Mouse (Mus musculus): ENCODE data around the gene Efcab11.
A peak's percentile ranks its signal among the peaks of the same experiment; 100 is the strongest.
"Not testable (repeated sequence)": the region's sequence is repeated elsewhere in the genome, so short reads cannot be mapped to it uniquely, and the experiment has no call there.

Gene Efcab11

GRCm38 (mm10) chr12:99874609-99875008, 9.6 kb downstream of the Efcab11 start:
- DNase-seq (ENCODE audit: low read depth, low spot score) = no peak

GRCm38 (mm10) chr12:99873443-99873842, 10.8 kb downstream of the Efcab11 start:
- DNase-seq (ENCODE audit: low read depth, low spot score) = no peak

DNA sequence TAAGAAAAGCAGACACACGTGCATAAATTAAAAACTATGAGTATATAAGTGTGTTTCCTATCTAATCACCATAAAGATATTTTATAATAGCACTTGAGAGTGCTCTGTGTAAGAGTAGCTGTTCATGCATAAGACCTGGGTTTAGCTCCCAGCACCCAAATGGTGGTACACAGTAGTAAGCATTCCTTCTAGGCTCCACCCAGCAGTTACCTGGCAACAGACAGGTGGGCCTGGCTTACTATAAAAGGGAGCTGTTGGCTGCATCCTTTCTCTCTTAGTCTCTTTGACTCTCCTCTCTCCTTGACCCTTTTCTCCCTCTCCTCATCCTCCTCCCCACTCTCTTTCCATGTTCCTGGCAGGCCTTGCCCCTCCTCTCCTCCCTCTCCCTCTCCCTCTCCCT, 15.4 kb downstream of the Efcab11 start:
- DNase-seq (ENCODE audit: low read depth, low spot score) = peak; percentile 34

DNA sequence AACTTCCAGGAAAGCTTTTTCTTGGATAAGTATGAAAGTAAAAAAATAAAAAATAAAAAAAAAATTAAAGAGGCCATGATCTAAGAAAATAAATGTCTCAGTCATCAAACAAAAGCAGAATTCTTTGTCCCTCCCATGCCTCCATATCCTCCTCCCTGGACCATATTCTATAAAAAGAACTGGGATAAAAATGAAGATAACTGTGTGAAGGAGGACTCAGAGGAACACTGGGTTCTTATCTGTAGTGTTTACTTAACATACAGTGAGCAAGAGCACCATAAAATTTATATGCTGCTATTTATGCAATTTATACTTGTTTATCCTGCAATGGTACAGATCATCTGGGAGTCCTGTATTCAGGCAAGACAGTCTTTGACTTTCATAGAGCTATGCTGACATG, 19.6 kb downstream of the Efcab11 start:
- no peak for DNase-seq (ENCODE audit: low read depth, low spot score)

DNA sequence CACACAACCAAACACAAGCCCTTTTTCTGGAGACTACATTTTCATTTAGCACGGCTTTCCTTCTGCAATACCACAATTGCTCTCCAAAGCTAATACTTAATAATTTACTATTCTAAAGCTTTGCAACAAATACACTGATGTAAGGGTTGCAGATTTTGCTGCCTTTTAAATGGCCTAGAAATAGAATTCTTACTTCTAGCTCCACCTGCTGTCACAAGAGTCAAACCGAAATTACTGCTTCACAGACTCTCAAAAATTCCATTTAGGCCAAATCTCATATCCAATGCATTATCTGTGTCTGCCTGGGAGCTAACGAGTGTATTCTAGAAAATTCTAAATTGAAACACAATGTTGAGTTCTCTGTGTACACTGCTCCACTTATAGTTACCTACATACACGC, 23.3 kb downstream of the Efcab11 start:
- DNase-seq (ENCODE audit: low read depth, low spot score) = no peak

- no peak for DNase-seq (ENCODE audit: low read depth, low spot score)
Measured at GRCm38 (mm10) chr12:99859391-99860100, 24.7 kb downstream of the Efcab11 start.

- DNase-seq (ENCODE audit: low read depth, low spot score) = no peak
Measured at GRCm38 (mm10) chr12:99858664-99859063, 25.6 kb downstream of the Efcab11 start.

GRCm38 (mm10) chr12:99856011-99856410, 28.2 kb downstream of the Efcab11 start:
- no peak for DNase-seq (ENCODE audit: low read depth, low spot score)

DNA sequence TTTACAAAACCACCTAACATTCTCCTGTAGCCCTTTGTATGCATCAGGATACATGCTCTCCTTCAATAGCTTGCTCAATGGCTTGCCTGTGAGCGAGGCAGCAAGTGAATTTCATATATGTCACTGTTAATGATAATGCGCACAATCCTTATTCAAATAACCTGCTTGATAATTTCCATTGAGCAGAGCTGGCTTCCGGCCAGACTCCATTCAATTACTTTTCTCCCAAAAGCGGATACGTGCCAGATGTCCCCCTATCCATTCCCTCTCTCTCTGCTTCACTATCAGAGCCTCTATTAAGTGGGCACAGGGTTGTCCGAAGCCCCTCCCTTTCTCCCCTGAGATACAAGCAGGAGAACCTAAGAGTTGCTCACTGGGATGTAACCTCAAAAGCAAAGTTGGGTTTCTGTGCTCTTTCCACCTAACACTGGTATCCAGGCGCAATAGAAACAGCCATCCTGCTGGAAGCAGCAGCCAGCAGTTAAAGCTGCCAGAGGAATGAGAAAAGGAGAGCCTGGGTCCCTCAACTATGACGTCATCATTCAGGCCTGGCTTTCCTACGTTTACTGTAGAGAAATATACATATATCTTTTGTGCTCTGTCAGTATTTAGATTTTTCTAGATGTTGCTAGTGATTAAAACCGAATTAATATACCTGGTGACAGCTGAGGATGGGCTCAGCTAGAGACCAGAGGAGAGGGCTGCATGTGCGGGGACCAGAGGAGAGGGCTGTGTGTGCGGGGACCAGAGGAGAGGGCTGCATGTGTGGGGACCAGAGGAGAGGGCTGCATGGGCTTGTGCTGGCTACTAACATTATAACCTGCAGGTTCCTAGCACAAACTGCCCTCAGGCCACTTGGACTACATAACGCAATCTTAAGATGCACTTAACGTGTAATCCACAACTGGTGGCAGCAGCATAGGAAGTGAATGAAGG, 30.6 kb downstream of the Efcab11 start:
- DNase-seq (ENCODE audit: low read depth, low spot score) = no peak

GRCm38 (mm10) chr12:99849996-99850395, 34.2 kb downstream of the Efcab11 start:
- peak; percentile 19 for DNase-seq (ENCODE audit: low read depth, low spot score)

DNA sequence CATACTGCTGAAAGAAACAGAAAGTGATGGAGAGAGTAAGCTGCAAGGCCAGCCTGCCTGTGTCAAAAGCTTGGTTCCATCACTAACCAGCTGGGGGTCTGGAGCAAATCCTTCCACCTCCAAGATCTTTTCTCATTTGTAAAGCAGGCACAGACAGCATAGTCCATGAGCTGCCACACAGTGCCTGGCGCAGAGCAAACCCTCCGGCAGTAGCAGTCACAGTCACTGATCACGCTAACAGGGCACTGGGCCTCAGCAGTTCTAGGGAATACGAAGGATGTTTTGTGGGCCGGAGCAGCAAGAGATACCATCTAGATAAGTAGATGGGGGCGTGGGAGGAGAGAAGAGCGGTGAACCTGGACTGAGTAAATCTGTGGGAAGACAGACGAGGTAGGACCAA, 39.3 kb downstream of the Efcab11 start:
- no peak for DNase-seq (ENCODE audit: low read depth, low spot score)

DNA sequence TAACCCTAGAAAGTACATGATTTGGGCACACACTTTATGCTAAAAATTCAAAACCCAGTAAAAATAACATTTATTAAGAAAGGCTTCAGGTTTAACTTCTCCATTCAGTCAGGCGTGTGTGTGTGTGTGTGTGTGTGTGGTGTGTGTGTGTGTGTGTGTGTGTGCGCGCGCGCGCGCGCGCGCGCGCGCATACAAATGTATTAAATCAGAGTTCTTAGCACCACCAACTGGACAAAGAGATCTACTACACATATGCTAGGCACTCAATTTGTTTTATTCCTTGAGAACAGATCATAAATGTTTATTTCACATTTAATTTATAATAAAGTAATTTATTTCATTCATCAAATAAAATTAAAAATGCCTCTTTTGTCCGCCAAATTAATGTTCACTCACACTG, 45.5 kb downstream of the Efcab11 start:
- DNase-seq (ENCODE audit: low read depth, low spot score) = no peak

GRCm38 (mm10) chr12:99838109-99838508, 46.1 kb downstream of the Efcab11 start:
- no peak for DNase-seq (ENCODE audit: low read depth, low spot score)

DNA sequence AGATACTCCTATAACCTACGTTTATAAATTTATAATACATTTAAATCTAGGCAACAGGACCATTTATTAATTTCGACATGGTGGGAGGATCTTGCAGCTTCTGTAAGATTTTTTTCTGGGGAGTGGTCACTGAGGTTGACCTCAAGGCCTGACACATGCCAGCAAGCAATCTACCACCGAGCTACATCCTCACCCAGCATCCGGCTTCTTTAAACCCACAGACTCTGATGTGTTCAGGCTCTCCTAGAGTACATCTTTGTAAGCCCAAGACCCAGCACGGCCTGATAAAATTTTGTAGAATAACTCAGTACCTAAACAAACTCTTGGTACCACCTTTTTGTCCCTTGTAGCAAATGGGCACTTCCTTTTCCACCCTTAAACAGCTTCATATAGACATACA, 46.7 kb downstream of the Efcab11 start:
- DNase-seq (ENCODE audit: low read depth, low spot score) = no peak

DNA sequence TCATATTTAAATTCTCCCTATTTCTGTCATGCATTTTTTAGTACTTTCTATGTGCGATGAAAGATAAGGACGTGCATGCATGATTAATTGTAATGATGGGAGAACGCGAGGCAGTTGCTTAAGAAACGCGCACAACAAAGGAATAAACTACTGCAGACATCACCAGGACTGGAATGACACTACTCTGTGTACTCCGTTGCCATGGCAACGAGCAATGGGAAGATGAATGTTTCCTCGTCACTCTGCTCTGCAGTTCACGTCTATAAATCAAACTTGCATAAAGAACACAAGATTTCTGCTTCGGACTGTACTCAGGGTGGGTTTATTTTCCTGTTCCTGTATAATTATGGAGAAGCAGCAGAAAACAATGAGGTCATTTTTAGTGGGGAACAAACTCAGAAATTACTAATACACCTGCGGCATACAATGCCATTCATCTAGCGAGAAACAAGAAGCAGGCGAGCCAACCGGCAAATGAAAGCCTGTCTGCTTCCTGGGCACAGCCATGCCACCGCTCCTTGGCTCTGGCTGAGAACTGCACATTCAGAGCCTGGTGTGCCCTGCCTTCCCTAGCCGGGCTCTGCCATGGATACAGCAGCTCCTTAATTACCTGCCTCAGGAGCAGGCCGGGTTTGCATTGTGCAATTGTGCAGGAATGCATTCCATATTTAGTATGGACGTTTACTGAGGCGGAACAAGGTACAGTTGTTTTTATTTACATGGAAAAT, 47.7 kb downstream of the Efcab11 start:
- DNase-seq (ENCODE audit: low read depth, low spot score) = peak; percentile 58

GRCm38 (mm10) chr12:99833476-99833875, 50.8 kb downstream of the Efcab11 start:
- peak; percentile 22 for DNase-seq (ENCODE audit: low read depth, low spot score)

DNA sequence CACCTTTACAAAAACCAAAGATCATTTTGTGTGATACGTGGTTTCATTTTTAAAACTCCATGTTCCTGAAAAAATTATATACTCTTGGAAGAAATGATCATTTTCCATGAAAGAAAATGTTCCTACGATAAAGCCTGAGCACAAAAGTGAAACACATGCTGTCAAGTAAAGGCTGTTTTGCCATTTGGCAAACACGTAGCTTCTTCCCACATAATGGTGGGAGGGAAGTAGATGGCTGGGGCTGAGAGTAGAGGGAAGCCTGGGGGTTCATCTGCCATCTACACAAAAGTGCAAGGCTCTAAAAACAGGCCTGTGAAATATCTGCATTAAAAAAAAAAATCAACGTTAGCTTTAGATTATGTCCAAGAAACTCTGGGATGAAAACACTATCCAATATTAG, 61.6 kb downstream of the Efcab11 start:
- no peak for DNase-seq (ENCODE audit: low read depth, low spot score)

- no peak for DNase-seq (ENCODE audit: low read depth, low spot score)
Measured at GRCm38 (mm10) chr12:99821309-99821934, 62.8 kb downstream of the Efcab11 start.

DNA sequence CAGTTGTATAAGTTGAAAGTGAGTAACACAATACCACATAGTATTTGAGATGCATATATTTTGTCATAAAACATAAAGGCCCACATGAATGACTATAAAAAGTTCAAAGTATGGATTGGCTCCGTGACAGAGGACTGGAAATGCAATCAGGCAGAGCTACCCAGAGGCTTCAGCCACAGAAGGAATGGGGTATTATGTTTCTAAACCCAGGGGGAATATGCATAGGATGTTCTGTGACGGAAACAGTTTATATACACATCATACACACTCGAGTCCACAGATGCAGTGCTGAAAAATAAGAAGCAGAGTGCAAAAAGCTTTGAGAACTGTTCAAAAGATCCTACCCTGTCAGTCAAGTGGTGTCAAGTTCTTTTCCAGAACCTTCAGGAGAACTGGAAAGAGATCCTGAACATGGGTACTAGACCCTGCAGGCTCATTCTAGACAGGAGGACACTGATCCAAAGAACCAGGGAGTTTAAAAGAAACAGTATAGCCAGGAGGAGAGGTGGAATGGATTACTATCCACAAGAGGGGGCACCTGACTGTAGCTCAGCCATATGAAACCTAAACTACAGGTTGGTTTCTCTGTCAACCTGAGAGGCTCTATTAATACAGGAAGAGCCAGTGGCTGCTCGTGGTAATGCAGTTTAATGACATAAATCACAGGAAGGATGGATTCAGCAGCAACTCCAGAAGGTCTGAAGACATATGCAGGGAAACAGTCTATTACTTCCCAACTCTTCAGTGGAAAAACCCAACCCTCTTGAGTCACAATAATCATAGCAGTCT, 64.9 kb downstream of the Efcab11 start:
- DNase-seq (ENCODE audit: low read depth, low spot score) = no peak

- DNase-seq (ENCODE audit: low read depth, low spot score) = not testable (repeated sequence)
Measured at GRCm38 (mm10) chr12:99818006-99818405, 66.2 kb downstream of the Efcab11 start.

DNA sequence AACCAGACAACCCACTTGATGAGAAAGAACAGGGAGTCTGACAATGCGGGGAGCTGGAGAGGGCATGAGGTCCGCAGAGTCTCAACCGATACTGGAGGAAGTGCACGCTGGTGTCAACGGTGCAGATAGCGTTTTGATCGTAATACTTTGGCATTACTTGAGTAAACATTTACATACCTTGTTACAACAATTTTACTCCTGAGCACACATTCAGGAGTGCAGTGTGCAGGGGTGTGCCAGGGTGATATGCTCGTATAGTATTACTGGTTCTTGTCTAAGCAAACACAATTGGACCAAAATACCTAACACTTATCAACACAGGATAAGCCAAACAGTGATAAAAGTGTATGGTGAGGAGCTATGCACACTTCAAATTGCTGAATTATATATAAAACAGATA, 69.0 kb downstream of the Efcab11 start:
- DNase-seq (ENCODE audit: low read depth, low spot score) = no peak
